Mouse (Mus musculus): ENCODE results near the gene Stard13. TPM values are rescaled to one million over a fixed set of nuclear protein-coding genes. Genes with fewer than 3 reads are reported as not detected.

Gene Stard13
- polyA plus RNA-seq (2012; rRNA removed), result 9.2 and 10.8 TPM in 2 replicates

GRCm38 (mm10) chr5:151233400-151234031, at the start of gene Stard13:
Stard13 (minus strand) TSS chr5:151233836.
- Histone ChIP-seq H3K27ac (ENCODE audit: insufficient read depth, low read length) (no peak within 1 kb of the TSS), H3K4me3 (ENCODE audit: insufficient read depth, low read length) (peak within 1 kb of the TSS; percentile 39), H3K4me1 (ENCODE audit: control insufficient read depth, insufficient read depth, low read length) (no peaks in the 10 kb centered on the region)
- TF ChIP-seq POLR2A (IDR thresholded peaks at IDR 0.05; ENCODE audit: extremely low read depth, insufficient read depth, low read length) (no peak), CTCF (IDR thresholded peaks at IDR 0.05; ENCODE audit: extremely low read depth, insufficient read depth, low read length) (no peak)

DNA sequence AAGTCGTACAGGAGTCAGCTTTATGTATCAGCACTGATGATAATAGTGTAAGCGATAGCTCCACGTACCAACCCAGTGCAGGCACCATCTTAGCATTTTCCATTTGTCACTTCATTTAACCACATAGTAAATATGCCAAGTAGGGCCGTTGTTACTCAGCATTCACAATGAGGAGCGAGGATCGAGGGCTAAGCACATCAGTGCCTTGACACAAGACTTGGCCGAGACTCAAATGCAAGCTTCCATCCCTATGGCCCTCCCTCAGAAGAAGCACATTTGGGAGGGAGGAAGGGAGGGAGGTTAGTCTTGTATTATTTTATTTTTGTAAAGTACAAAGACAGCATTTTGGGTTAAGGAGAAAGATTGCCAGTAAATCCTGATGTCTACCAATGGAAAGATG, 45.9 kb upstream of the Stard13 start:
- Histone ChIP-seq H3K27ac (ENCODE audit: insufficient read depth, low read length) (no peak overlapping the region), H3K4me3 (ENCODE audit: insufficient read depth, low read length) (no peak overlapping the region), H3K4me1 (ENCODE audit: control insufficient read depth, insufficient read depth, low read length) (no peaks in the 10 kb centered on the region)
- TF ChIP-seq POLR2A (IDR thresholded peaks at IDR 0.05; ENCODE audit: extremely low read depth, insufficient read depth, low read length) (no peak), CTCF (IDR thresholded peaks at IDR 0.05; ENCODE audit: extremely low read depth, insufficient read depth, low read length) (no peak)

DNA sequence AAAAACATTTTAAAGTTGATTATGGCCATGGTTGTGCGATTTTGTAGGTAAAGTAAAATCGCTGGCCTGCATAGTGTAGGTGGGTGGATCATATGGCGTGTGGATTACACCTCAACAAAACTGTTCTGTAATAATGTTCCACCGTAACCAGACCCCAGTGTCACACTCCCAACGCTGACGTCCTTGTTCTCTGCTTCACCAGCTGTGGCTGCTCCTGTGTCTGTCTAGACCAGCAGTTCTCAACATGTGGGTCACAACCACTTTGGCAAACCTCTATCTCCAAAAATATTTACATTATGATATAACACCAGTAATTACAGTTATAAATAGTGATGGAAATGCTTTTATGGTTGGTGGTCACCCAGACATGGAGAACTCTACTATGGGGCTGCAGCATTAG, 44.3 kb upstream of the Stard13 start:
- TF ChIP-seq POLR2A (IDR thresholded peaks at IDR 0.05; ENCODE audit: extremely low read depth, insufficient read depth, low read length) (no peak), CTCF (IDR thresholded peaks at IDR 0.05; ENCODE audit: extremely low read depth, insufficient read depth, low read length) (no peak)
- Histone ChIP-seq H3K4me3 (ENCODE audit: insufficient read depth, low read length) (no peak overlapping the region), H3K4me1 (ENCODE audit: control insufficient read depth, insufficient read depth, low read length) (no peaks in the 10 kb centered on the region), H3K27ac (ENCODE audit: insufficient read depth, low read length) (no peak overlapping the region)

GRCm38 (mm10) chr5:151275986-151276385, 42.4 kb upstream of the Stard13 start:
- H3K4me3 ChIP-seq (ENCODE audit: insufficient read depth, low read length), result no peak overlapping the region
- TF ChIP-seq CTCF (IDR thresholded peaks at IDR 0.05; ENCODE audit: extremely low read depth, insufficient read depth, low read length) (no peak), POLR2A (IDR thresholded peaks at IDR 0.05; ENCODE audit: extremely low read depth, insufficient read depth, low read length) (no peak)
- no peak overlapping the region for H3K27ac ChIP-seq (ENCODE audit: insufficient read depth, low read length)
- H3K4me1 ChIP-seq (ENCODE audit: control insufficient read depth, insufficient read depth, low read length), result no peaks in the 10 kb centered on the region

- TF ChIP-seq POLR2A (IDR thresholded peaks at IDR 0.05; ENCODE audit: extremely low read depth, insufficient read depth, low read length) (no peak), CTCF (IDR thresholded peaks at IDR 0.05; ENCODE audit: extremely low read depth, insufficient read depth, low read length) (no peak)
These were observed 40.6 kb upstream of the Stard13 start for GRCm38 (mm10) chr5:151274265-151274664.

GRCm38 (mm10) chr5:151270815-151271214, 37.2 kb upstream of the Stard13 start:
- TF ChIP-seq CTCF (IDR thresholded peaks at IDR 0.05; ENCODE audit: extremely low read depth, insufficient read depth, low read length) (no peak), POLR2A (IDR thresholded peaks at IDR 0.05; ENCODE audit: extremely low read depth, insufficient read depth, low read length) (no peak)
- no peak overlapping the region for H3K4me3 ChIP-seq (ENCODE audit: insufficient read depth, low read length)
- no peaks in the 10 kb centered on the region for H3K4me1 ChIP-seq (ENCODE audit: control insufficient read depth, insufficient read depth, low read length)
- H3K27ac ChIP-seq (ENCODE audit: insufficient read depth, low read length), result no peak overlapping the region

More at GRCm38 (mm10) chr5:151274265-151274664, 40.6 kb upstream of the Stard13 start:
- Histone ChIP-seq H3K27ac (ENCODE audit: insufficient read depth, low read length) (no peak overlapping the region), H3K4me1 (ENCODE audit: control insufficient read depth, insufficient read depth, low read length) (no peaks in the 10 kb centered on the region), H3K4me3 (ENCODE audit: insufficient read depth, low read length) (no peak overlapping the region)

GRCm38 (mm10) chr5:151266896-151267634, 33.4 kb upstream of the Stard13 start:
- TF ChIP-seq POLR2A (IDR thresholded peaks at IDR 0.05; ENCODE audit: extremely low read depth, insufficient read depth, low read length) (no peak), CTCF (IDR thresholded peaks at IDR 0.05; ENCODE audit: extremely low read depth, insufficient read depth, low read length) (no peak)
- H3K4me3 ChIP-seq (ENCODE audit: insufficient read depth, low read length), result no peak overlapping the region

DNA sequence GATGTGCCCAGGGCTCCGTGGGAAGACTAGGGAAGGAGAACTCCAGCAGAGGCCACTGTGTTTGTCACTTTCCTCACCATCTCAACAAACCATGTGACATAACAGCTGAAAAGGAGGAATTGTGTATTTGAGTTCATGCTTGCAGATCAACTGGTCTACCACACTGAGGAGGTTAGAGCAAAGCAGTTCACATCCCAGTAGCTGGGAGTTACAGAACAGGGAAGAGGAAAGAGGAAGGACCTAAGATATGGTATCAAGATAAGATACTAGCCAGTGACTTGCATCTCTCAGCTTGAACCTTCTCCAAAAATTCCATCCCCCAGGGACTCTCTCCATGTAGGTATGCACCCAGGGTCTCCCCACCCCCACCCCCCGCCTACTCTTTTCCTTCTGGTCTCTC, 27.9 kb upstream of the Stard13 start:
- Histone ChIP-seq H3K27ac (ENCODE audit: insufficient read depth, low read length) (no peak overlapping the region), H3K4me1 (ENCODE audit: control insufficient read depth, insufficient read depth, low read length) (no peaks in the 10 kb centered on the region), H3K4me3 (ENCODE audit: insufficient read depth, low read length) (no peak overlapping the region)
- TF ChIP-seq CTCF (IDR thresholded peaks at IDR 0.05; ENCODE audit: extremely low read depth, insufficient read depth, low read length) (no peak), POLR2A (IDR thresholded peaks at IDR 0.05; ENCODE audit: extremely low read depth, insufficient read depth, low read length) (no peak)

More at GRCm38 (mm10) chr5:151266896-151267634, 33.4 kb upstream of the Stard13 start:
- Histone ChIP-seq H3K27ac (ENCODE audit: insufficient read depth, low read length) (no peak overlapping the region), H3K4me1 (ENCODE audit: control insufficient read depth, insufficient read depth, low read length) (no peaks in the 10 kb centered on the region)

GRCm38 (mm10) chr5:151252213-151252612, 18.6 kb upstream of the Stard13 start:
- Histone ChIP-seq H3K27ac (ENCODE audit: insufficient read depth, low read length) (no peak overlapping the region), H3K4me1 (ENCODE audit: control insufficient read depth, insufficient read depth, low read length) (no peaks in the 10 kb centered on the region), H3K4me3 (ENCODE audit: insufficient read depth, low read length) (no peak overlapping the region)
- no peak for TF ChIP-seq POLR2A (IDR thresholded peaks at IDR 0.05; ENCODE audit: extremely low read depth, insufficient read depth, low read length)
- TF ChIP-seq CTCF (IDR thresholded peaks at IDR 0.05; ENCODE audit: extremely low read depth, insufficient read depth, low read length), result no peak

GRCm38 (mm10) chr5:151251656-151252055, 18.0 kb upstream of the Stard13 start:
- H3K27ac ChIP-seq (ENCODE audit: insufficient read depth, low read length), result no peak overlapping the region
- H3K4me3 ChIP-seq (ENCODE audit: insufficient read depth, low read length), result no peak overlapping the region
- no peaks in the 10 kb centered on the region for H3K4me1 ChIP-seq (ENCODE audit: control insufficient read depth, insufficient read depth, low read length)
- no peak for TF ChIP-seq POLR2A (IDR thresholded peaks at IDR 0.05; ENCODE audit: extremely low read depth, insufficient read depth, low read length)
- no peak for TF ChIP-seq CTCF (IDR thresholded peaks at IDR 0.05; ENCODE audit: extremely low read depth, insufficient read depth, low read length)
